Mouse (Mus musculus) embryonic facial prominence, embryonic 15.5 days (tissue): ENCODE data around the gene Cldn3. TPM values are rescaled to one million over a fixed set of nuclear protein-coding genes. Genes with fewer than 3 reads are reported as not detected.
A peak's percentile ranks its signal among the peaks of the same experiment; 100 is the strongest.

ENCODE experiments used
- ATAC-seq: fragments of 200-750 bp; cut with Nextera tagmentation; 2 replicates; pipeline ENCODE4 v1.8.0; 2017; ENCODE audit warnings: low read depth, moderate TSS enrichment; ENCODE audit not compliant: insufficient number of reproducible peaks, low FRiP score, low TSS enrichment
- H3K27ac ChIP-seq: fragments of 300-500 bp; sonication (generic); replicated peaks from 2 replicates; pipeline ENCODE4 v1.5.1; 2015; ENCODE audit warnings: mild to moderate bottlenecking, inconsistent platforms
- H3K27me3 ChIP-seq: fragments of 300-500 bp; sonication (generic); 2 replicates; pipeline ENCODE4 v1.6.1; 2015; ENCODE audit warnings: inconsistent platforms
- H3K36me3 ChIP-seq: fragments of 300-500 bp; sonication (generic); 2 replicates; pipeline ENCODE4 v1.6.1; 2015; ENCODE audit warnings: mild to moderate bottlenecking, inconsistent platforms
- H3K4me1 ChIP-seq: fragments of 300-500 bp; sonication (generic); 2 replicates; pipeline ENCODE4 v1.6.1; 2015; ENCODE audit warnings: inconsistent platforms
- H3K4me2 ChIP-seq: fragments of 300-500 bp; sonication (generic); replicated peaks from 2 replicates; pipeline ENCODE4 v1.6.1; 2015; ENCODE audit warnings: mild to moderate bottlenecking, inconsistent platforms
- H3K4me3 ChIP-seq: fragments of 300-500 bp; sonication (generic); replicated peaks from 2 replicates; pipeline ENCODE4 v1.5.1; 2015; ENCODE audit warnings: mild to moderate bottlenecking, inconsistent platforms
- H3K9ac ChIP-seq: fragments of 300-500 bp; sonication (generic); 2 replicates; pipeline ENCODE4 v1.6.1; 2015; ENCODE audit warnings: inconsistent platforms
- H3K9me3 ChIP-seq: fragments of 300-500 bp; sonication (generic); replicated peaks from 2 replicates; pipeline ENCODE4 v1.6.1; 2016; ENCODE audit warnings: inconsistent platforms
- WGBS: fragments of 180-500 bp; shearing (Covaris S2); methylation state at CpG from one replicate; pipeline ENCODE4 v1.1.7; 2015; 5-methylcytosine and 5-hydroxymethylcytosine counted together
- polyA plus RNA-seq: library from polyadenylated mRNA; unstranded; fragments of >200 nt; fragmentation: Nextera tagmentation; extraction: Ambion mirVana; gene quantifications from 2 replicates; pipeline ENCODE4 v1.2.1, GENCODE M21; 2015

The Cldn3 gene
- polyA plus RNA-seq, 1 experiment from 2014 or later, result 50.9 TPM

GRCm38 (mm10) chr5:135023344-135024173, 37.5 kb downstream of the Cldn3 start, which contains the start of gene Stx1a:
Stx1a (plus strand) TSS chr5:135023482.
- H3K36me3 ChIP-seq, result no peaks in the 10 kb centered on the region
- peak within 1 kb of the TSS; percentile 58 for H3K27ac ChIP-seq
- H3K9me3 ChIP-seq, result no peaks in the 10 kb centered on the region
- under 1% methylated on average over 61 of the region's 61 CpGs for WGBS
- peak within 1 kb of the TSS; percentile 78 for H3K4me3 ChIP-seq
- H3K27me3 ChIP-seq, result no peaks in the 10 kb centered on the region
- peak within 1 kb of the TSS; percentile 92 for H3K4me2 ChIP-seq
- ATAC-seq, result peak; percentile 94
- H3K4me1 ChIP-seq, result peaks cover 34% of the 10 kb centered on the region
- peak within 1 kb of the TSS; percentile 65 for H3K9ac ChIP-seq

- Histone ChIP-seq H3K4me2 (peak overlapping the region; percentile 92), H3K4me3 (peak overlapping the region; percentile 78), H3K4me1 (peaks cover 45% of the 10 kb centered on the region), H3K36me3 (no peaks in the 10 kb centered on the region), H3K27me3 (no peaks in the 10 kb centered on the region), H3K9me3 (no peaks in the 10 kb centered on the region), H3K9ac (no peak overlapping the region), H3K27ac (no peak overlapping the region)
- no peak for ATAC-seq
- 43% methylated on average over 11 of the region's 11 CpGs for WGBS
Observed at GRCm38 (mm10) chr5:135024665-135025224, 38.7 kb downstream of the Cldn3 start.

DNA sequence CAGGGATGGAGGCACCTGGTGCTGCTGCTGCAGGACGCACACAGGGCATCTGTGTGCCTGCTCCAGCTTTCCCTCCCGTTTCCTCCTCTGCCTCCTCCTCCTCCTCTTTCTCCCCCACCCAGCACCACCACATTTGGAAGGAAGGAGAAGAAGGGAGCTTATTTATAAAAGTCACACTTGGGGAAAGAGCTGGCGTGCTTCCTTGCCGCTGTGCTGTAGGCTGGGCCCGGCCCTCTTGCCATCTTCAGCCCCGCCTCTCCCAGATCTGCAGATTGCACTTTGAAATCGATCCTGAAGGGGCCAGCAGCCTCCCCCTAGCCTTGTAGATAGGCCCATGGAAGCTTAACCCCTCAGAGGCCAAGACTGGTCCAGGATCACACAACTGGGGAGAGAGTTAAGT, 39.9 kb downstream of the Cldn3 start:
- H3K4me1 ChIP-seq, result peaks cover 45% of the 10 kb centered on the region
- no peak for ATAC-seq
- no peak overlapping the region for H3K4me3 ChIP-seq
- H3K9me3 ChIP-seq, result no peaks in the 10 kb centered on the region
- H3K9ac ChIP-seq, result no peak overlapping the region
- H3K36me3 ChIP-seq, result no peaks in the 10 kb centered on the region
- H3K27ac ChIP-seq, result 0 out of 2 replicates have a peak overlapping the region, but pooled peaks have one; percentile 28
- no peaks in the 10 kb centered on the region for H3K27me3 ChIP-seq
- WGBS, result 8% methylated on average over 7 of the region's 7 CpGs
- H3K4me2 ChIP-seq, result peak overlapping the region; percentile 92

DNA sequence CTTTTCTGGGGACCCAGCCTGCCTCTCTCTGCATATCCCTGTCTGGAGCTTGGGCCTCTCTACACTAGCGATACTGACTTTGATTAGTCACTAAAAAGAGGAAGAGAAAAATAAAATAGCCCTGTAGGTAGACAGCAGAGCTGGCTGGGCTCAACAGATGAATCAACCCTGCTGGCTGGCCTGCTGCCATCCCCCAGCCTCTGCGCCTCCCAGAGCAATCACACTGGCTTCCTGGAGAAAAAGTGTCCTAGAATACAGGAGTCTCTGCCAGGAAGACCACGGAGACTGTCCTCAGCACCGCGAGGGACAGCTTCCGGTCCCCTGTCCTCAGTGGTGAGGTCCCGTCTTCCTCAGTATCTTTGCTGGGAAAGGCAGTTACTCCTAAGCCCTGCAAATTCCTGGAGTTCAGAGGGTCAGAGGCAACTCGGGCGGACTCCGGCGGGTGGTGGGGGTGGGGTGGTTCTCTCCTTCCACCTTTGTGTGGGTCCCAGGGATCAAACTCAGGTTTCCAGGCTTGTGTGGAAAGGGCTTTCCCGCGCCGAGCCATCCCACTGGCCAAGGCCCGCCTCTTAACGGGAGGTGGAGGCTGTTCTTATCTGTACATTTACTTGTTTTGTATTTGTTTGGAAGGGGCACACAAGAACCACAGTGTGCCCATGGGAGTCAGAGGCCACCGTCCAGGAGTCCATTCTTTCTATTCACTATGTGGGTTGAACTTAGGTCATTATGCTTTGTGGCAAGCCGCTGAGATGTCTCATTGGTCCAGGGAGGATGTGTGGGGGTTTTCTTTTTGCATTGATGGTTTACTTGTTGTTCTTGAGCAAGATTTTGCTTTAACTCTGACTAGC, 43.2 kb downstream of the Cldn3 start:
- Histone ChIP-seq H3K9me3 (no peaks in the 10 kb centered on the region), H3K4me1 (peaks cover 34% of the 10 kb centered on the region), H3K27ac (0 out of 2 replicates have a peak overlapping the region, but pooled peaks have one; percentile 17), H3K4me2 (no peak overlapping the region; the same call in 1 of the 2 replicates), H3K27me3 (no peaks in the 10 kb centered on the region), H3K9ac (no peak overlapping the region), H3K36me3 (no peaks in the 10 kb centered on the region), H3K4me3 (no peak overlapping the region)
- WGBS, result 50% methylated on average over 18 of the region's 18 CpGs
- ATAC-seq, result no peak

DNA sequence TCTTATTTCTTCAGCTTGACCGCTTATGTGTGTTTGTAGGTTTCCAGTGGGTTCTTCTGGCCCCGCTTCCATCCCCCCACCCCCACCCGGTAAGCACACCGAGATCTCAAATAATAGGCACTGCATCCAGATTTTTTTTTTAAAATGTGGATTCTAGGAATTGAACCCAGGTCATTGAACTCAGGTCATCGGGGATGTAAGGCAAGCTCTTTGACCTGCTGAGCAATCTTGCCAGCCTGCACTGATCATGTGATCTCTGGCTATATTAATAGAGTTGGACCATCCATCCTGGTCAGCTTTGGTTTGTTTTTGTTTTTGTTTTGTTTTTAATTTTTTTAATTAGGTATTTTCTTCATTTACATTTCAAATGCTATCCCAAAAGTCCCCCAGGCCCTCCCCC, 46.6 kb downstream of the Cldn3 start:
- Histone ChIP-seq H3K4me2 (no peak overlapping the region), H3K27ac (no peak overlapping the region), H3K27me3 (no peaks in the 10 kb centered on the region), H3K36me3 (peaks cover 7% of the 10 kb centered on the region; the same call in 1 of the 2 replicates), H3K9me3 (no peaks in the 10 kb centered on the region), H3K4me1 (peaks cover 13% of the 10 kb centered on the region), H3K4me3 (no peak overlapping the region), H3K9ac (no peak overlapping the region)
- 85% methylated on average over 5 of the region's 5 CpGs for WGBS
- ATAC-seq, result no peak

DNA sequence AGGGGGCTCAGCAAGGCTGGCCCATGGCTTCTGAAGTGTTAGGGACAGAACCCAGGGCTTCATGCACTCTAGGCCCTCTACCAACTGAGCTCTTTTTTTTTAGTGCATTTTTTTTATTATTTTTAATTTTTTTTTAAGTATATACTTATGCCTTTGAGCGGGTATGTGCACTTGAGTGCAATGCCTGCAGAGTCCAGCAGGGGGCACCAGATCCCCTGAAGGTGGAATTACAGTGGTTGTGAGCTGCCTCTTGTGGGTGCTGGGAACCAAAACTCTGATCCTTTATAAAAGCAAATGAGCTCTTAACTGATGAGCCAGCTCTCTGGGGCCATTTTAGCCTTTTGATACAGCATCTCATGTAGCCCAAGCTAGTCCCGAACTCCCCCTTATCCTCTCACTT, 48.6 kb downstream of the Cldn3 start:
- ATAC-seq, result no peak
- 97% methylated on average over 2 of the region's 2 CpGs for WGBS
- Histone ChIP-seq H3K9ac (no peak overlapping the region), H3K4me2 (no peak overlapping the region), H3K27me3 (no peaks in the 10 kb centered on the region), H3K27ac (no peak overlapping the region), H3K4me3 (no peak overlapping the region), H3K4me1 (peaks cover 2% of the 10 kb centered on the region; the same call in 1 of the 2 replicates), H3K36me3 (peaks cover 19% of the 10 kb centered on the region; the same call in 1 of the 2 replicates), H3K9me3 (no peaks in the 10 kb centered on the region)

DNA sequence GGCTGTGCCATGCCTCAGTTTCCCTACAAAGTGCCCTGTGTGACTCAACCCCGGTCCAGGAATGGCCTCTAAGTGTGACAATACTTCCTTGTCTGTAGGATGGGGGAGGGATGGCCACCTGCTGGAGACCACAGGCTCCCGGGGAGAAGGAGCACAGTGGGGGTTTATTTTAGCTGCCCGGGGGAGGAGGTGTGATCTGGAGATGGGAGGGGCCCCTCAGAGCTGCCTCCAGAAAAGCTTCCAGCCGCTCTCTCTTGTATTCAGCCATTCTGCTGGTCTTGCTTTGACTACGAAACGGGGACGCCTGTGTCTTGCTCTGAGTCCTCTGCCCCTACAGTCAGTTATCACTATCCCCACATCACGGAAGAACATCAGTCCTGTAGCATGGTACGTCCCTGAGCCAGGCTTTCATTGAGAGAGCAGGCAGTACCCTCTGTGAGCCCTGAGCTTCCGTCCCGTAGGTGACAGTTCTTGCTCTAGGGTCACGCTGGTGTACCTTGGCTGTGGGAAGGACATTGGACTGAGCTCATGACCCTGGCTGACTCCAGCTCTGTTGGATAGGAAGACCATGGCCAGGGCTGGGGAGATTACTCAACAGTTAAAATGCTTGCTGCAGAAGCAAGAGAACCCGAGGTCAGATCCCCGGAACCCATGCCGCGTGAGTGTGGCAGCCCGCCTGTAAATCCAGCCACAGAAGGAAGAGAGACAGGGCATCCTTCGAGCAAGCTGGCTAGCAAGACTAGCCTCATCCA, 49.8 kb downstream of the Cldn3 start:
- no peak overlapping the region for H3K4me3 ChIP-seq
- no peak overlapping the region for H3K27ac ChIP-seq
- H3K9ac ChIP-seq, result no peak overlapping the region
- peaks cover 22% of the 10 kb centered on the region; the same call in 1 of the 2 replicates for H3K36me3 ChIP-seq
- H3K4me1 ChIP-seq, result peaks cover 10% of the 10 kb centered on the region; the same call in 1 of the 2 replicates
- H3K27me3 ChIP-seq, result no peaks in the 10 kb centered on the region
- WGBS, result 69% methylated on average over 18 of the region's 18 CpGs
- no peaks in the 10 kb centered on the region for H3K9me3 ChIP-seq
- H3K4me2 ChIP-seq, result no peak overlapping the region
- ATAC-seq, result no peak

Other genes with a start within 250 kb of the Cldn3 start
- 289 and 312 TPM in 2 replicates for gene Eln, start 238.9 kb upstream of the Cldn3 start, polyA plus RNA-seq
- not detected in 2 replicates for gene Tmem270, start 79.5 kb upstream of the Cldn3 start, polyA plus RNA-seq
- 0.16 TPM in 1 of 2 replicates, not detected in the other for gene Cldn13, start 70.7 kb upstream of the Cldn3 start, polyA plus RNA-seq
- gene Mettl27, start 53.8 kb upstream of the Cldn3 start, polyA plus RNA-seq, result 20.1 and 20.4 TPM in 2 replicates
- gene Cldn4, start 39.3 kb upstream of the Cldn3 start, polyA plus RNA-seq, result 40.7 and 52.1 TPM in 2 replicates
- 66.0 and 68.9 TPM in 2 replicates for gene Abhd11, start 22.9 kb downstream of the Cldn3 start, polyA plus RNA-seq
- gene Stx1a, start 37.3 kb downstream of the Cldn3 start, polyA plus RNA-seq, result 16.2 and 19.7 TPM in 2 replicates
- 32.9 and 36.3 TPM in 2 replicates for gene Dnajc30, start 78.0 kb downstream of the Cldn3 start, polyA plus RNA-seq
- gene Bud23, start 78.7 kb downstream of the Cldn3 start, polyA plus RNA-seq, result 102 and 115 TPM in 2 replicates
- gene Vps37d, start 92.1 kb downstream of the Cldn3 start, polyA plus RNA-seq, result 12.6 and 12.9 TPM in 2 replicates
- gene Mlxipl, start 103.7 kb downstream of the Cldn3 start, polyA plus RNA-seq, result 0.80 and 1.4 TPM in 2 replicates
- gene Tbl2, start 163.4 kb downstream of the Cldn3 start, polyA plus RNA-seq, result 25.9 and 28.3 TPM in 2 replicates
- 48.9 and 51.2 TPM in 2 replicates for gene Bcl7b, start 182.1 kb downstream of the Cldn3 start, polyA plus RNA-seq
- gene Baz1b, start 201.1 kb downstream of the Cldn3 start, polyA plus RNA-seq, result 36.2 and 42.4 TPM in 2 replicates